Mouse (Mus musculus) embryonic fibroblast, embryonic 13.5 days (primary cell): ENCODE measurements around the gene Sigmar1.

Experiments used
- CTCF ChIP-seq: IDR thresholded peaks from 2 replicates; pipeline ENCODE4 v1.5.1; 2011; ENCODE audit warnings: mild to moderate bottlenecking, control low read depth, low read length, moderate library complexity, borderline replicate concordance; ENCODE audit not compliant: insufficient read depth
- POLR2A ChIP-seq: IDR thresholded peaks from 2 replicates; pipeline ENCODE4 v1.6.1; 2011; ENCODE audit warnings: low read depth, mild to moderate bottlenecking, control low read depth, low read length, moderate library complexity

- TF ChIP-seq POLR2A (no peak), CTCF (no peak)
Measured at GRCm38 (mm10) chr4:41738256-41738603, 17.7 kb downstream of the Sigmar1 start.
